Mouse (Mus musculus): ENCODE measurements at regions not wholly inside any gene's neighbourhood (a gene's known extent, or its start where the extent isn't known, plus 50 kb on each side); places are given as distances from the start of the nearest gene placed in this dataset.

DNA sequence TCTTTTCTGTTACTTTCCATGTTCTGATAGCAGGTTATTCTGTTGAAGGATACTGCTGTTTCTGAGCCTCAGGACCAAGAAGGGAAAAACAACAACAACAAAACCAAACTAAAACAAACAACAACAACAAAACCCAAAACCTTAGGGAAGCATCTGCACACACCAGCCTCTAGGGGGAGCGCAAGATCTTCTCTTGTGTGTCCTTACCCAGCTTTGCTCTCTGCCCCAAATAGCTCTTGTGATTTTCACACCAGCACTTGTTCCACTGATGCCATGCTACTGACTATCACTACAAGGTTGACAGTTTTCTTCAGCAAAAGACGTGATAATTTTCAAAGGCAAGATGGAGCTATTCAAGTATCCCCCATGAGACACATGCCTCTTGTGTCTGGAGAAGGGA lies 59.8 kb upstream of the Nrg3 start:
- peak; percentile 1 for DNase-seq
